Mouse (Mus musculus): ENCODE measurements at regions not wholly inside any gene's neighbourhood (a gene's known extent, or its start where the extent isn't known, plus 50 kb on each side); places are given as distances from the start of the nearest gene placed in this dataset.

GRCm38 (mm10) chr9:115384345-115384744 is 74.1 kb upstream of the Stt3b start:
- Histone ChIP-seq H3K9ac (ENCODE audit: low read depth, low read length) (no peak overlapping the region), H3K27me3 (ENCODE audit: control insufficient read depth, insufficient read depth, low read length) (no peaks in the 10 kb centered on the region), H3K36me3 (ENCODE audit: control insufficient read depth, insufficient read depth, low read length) (no peaks in the 10 kb centered on the region), H3K4me3 (ENCODE audit: low read depth, low read length) (no peak overlapping the region), H3K4me2 (no peak overlapping the region), H3K9me3 (replicated peaks; ENCODE audit: control insufficient read depth, low read length) (no peaks in the 10 kb centered on the region), H3K4me1 (ENCODE audit: control insufficient read depth, insufficient read depth, low read length) (0 out of 2 replicates have a peak, but pooled peaks cover 5% of the 10 kb centered on the region), H3K27ac (ENCODE audit: low read depth, low read length) (no peak overlapping the region)
- 84% methylated on average over 1 of the region's 1 CpGs for WGBS (ENCODE audit: insufficient replicate concordance)
- no peak for ATAC-seq (replicated peaks; ENCODE audit: insufficient number of reproducible peaks, low FRiP score, low TSS enrichment)

- Histone ChIP-seq H3K9me3 (replicated peaks; ENCODE audit: control insufficient read depth, low read length) (no peaks in the 10 kb centered on the region), H3K27ac (ENCODE audit: low read depth, low read length) (no peak overlapping the region), H3K36me3 (ENCODE audit: control insufficient read depth, insufficient read depth, low read length) (no peaks in the 10 kb centered on the region), H3K4me2 (no peak overlapping the region), H3K4me1 (ENCODE audit: control insufficient read depth, insufficient read depth, low read length) (peaks cover 22% of the 10 kb centered on the region), H3K4me3 (ENCODE audit: low read depth, low read length) (no peak overlapping the region), H3K27me3 (ENCODE audit: control insufficient read depth, insufficient read depth, low read length) (no peaks in the 10 kb centered on the region), H3K9ac (ENCODE audit: low read depth, low read length) (no peak overlapping the region)
- no peak for ATAC-seq (replicated peaks; ENCODE audit: insufficient number of reproducible peaks, low FRiP score, low TSS enrichment)
- 76% methylated on average over 26 of the region's 26 CpGs for WGBS (ENCODE audit: insufficient replicate concordance)
Observed at GRCm38 (mm10) chr9:115387471-115388360, 77.5 kb upstream of the Stt3b start.

DNA sequence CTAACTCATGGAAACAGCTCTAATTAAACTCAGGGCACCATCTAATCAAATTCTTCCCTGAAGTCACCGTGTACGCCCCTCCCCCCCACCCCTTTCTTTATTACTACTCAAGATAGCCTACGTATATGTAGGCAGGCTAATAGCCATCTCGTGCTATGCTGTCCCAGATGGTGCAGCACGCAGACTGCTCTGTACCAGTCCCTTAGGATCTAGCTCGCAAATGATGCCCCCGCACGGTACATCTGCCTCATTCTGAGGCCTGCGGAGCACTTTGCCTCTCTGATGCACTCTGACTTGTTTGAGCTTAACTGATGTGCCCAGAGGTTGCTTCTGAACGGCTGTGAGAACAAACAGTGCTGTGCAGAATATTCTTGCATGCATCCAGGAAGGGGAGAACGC is 78.1 kb upstream of the Stt3b start:
- Histone ChIP-seq H3K4me2 (no peak overlapping the region), H3K4me1 (ENCODE audit: control insufficient read depth, insufficient read depth, low read length) (peaks cover 22% of the 10 kb centered on the region), H3K4me3 (ENCODE audit: low read depth, low read length) (no peak overlapping the region), H3K27me3 (ENCODE audit: control insufficient read depth, insufficient read depth, low read length) (no peaks in the 10 kb centered on the region), H3K9me3 (replicated peaks; ENCODE audit: control insufficient read depth, low read length) (no peaks in the 10 kb centered on the region), H3K36me3 (ENCODE audit: control insufficient read depth, insufficient read depth, low read length) (no peaks in the 10 kb centered on the region), H3K9ac (ENCODE audit: low read depth, low read length) (no peak overlapping the region), H3K27ac (ENCODE audit: low read depth, low read length) (no peak overlapping the region)
- ATAC-seq (replicated peaks; ENCODE audit: insufficient number of reproducible peaks, low FRiP score, low TSS enrichment): no peak
- WGBS (ENCODE audit: insufficient replicate concordance): 88% methylated on average over 11 of the region's 11 CpGs

GRCm38 (mm10) chr9:115389082-115389481 is 78.9 kb upstream of the Stt3b start:
- H3K9me3 ChIP-seq (replicated peaks; ENCODE audit: control insufficient read depth, low read length): no peaks in the 10 kb centered on the region
- no peak overlapping the region for H3K4me2 ChIP-seq
- H3K36me3 ChIP-seq (ENCODE audit: control insufficient read depth, insufficient read depth, low read length): no peaks in the 10 kb centered on the region
- H3K27me3 ChIP-seq (ENCODE audit: control insufficient read depth, insufficient read depth, low read length): no peaks in the 10 kb centered on the region
- H3K4me3 ChIP-seq (ENCODE audit: low read depth, low read length): no peak overlapping the region
- no peak for ATAC-seq (replicated peaks; ENCODE audit: insufficient number of reproducible peaks, low FRiP score, low TSS enrichment)
- H3K27ac ChIP-seq (ENCODE audit: low read depth, low read length): no peak overlapping the region
- peaks cover 21% of the 10 kb centered on the region for H3K4me1 ChIP-seq (ENCODE audit: control insufficient read depth, insufficient read depth, low read length)
- 80% methylated on average over 2 of the region's 2 CpGs for WGBS (ENCODE audit: insufficient replicate concordance)
- H3K9ac ChIP-seq (ENCODE audit: low read depth, low read length): no peak overlapping the region

DNA sequence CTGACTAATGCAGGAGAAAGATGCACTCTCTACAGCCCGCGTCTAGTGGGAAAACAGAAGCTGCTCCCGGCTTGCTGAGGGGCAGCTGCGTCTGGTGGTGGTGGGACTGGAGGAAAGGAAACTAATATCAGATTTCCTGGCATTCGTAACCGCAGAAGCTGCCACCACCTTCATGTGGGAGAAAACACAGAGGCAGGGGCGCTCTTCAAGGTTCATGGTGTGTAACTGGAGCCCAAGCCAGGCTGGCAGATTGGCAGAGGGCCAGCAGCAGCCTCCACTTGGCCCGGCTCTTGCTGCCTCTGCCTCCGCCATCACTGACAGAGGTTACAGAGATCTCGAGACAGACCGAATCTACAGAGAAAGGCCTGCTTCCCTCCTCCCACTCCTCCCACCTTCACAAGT is 80.7 kb upstream of the Stt3b start:
- Histone ChIP-seq H3K4me2 (peak overlapping the region; percentile 50), H3K4me3 (ENCODE audit: low read depth, low read length) (no peak overlapping the region), H3K9ac (ENCODE audit: low read depth, low read length) (peak overlapping the region; percentile 56), H3K27me3 (ENCODE audit: control insufficient read depth, insufficient read depth, low read length) (no peaks in the 10 kb centered on the region), H3K36me3 (ENCODE audit: control insufficient read depth, insufficient read depth, low read length) (no peaks in the 10 kb centered on the region), H3K27ac (ENCODE audit: low read depth, low read length) (peak overlapping the region; percentile 85), H3K4me1 (ENCODE audit: control insufficient read depth, insufficient read depth, low read length) (peaks cover 18% of the 10 kb centered on the region), H3K9me3 (replicated peaks; ENCODE audit: control insufficient read depth, low read length) (no peaks in the 10 kb centered on the region)
- peak; percentile 70; the same call in 1 of the 2 replicates for ATAC-seq (replicated peaks; ENCODE audit: insufficient number of reproducible peaks, low FRiP score, low TSS enrichment)
- 3% methylated on average over 11 of the region's 11 CpGs for WGBS (ENCODE audit: insufficient replicate concordance)

DNA sequence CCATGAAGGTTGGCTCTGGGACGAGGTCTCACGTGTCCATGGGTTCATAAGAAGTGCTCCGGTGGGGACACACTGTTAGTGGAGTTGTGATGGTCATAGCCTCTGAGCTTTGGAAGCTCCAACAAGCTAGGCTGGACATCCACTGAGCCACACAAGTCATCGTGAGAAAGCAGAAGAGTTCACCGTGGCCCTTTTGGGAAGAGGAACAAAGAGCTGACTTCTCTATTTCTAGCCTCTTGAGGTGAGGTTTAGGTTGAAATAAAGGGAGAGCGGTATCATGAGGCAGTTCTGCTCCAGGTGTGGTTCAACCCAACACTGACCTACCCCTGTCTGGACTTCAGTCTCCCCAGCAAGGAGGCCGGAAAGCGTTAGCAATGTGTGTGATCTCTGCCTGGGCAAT is 85.3 kb upstream of the Stt3b start:
- 91% methylated on average over 8 of the region's 8 CpGs for WGBS (ENCODE audit: insufficient replicate concordance)
- ATAC-seq (replicated peaks; ENCODE audit: insufficient number of reproducible peaks, low FRiP score, low TSS enrichment): no peak
- Histone ChIP-seq H3K4me3 (ENCODE audit: low read depth, low read length) (no peak overlapping the region), H3K9me3 (replicated peaks; ENCODE audit: control insufficient read depth, low read length) (no peaks in the 10 kb centered on the region; the same call in 1 of the 2 replicates), H3K9ac (ENCODE audit: low read depth, low read length) (no peak overlapping the region), H3K27ac (ENCODE audit: low read depth, low read length) (no peak overlapping the region), H3K27me3 (ENCODE audit: control insufficient read depth, insufficient read depth, low read length) (no peaks in the 10 kb centered on the region), H3K4me1 (ENCODE audit: control insufficient read depth, insufficient read depth, low read length) (peaks cover 15% of the 10 kb centered on the region), H3K36me3 (ENCODE audit: control insufficient read depth, insufficient read depth, low read length) (no peaks in the 10 kb centered on the region), H3K4me2 (no peak overlapping the region)

DNA sequence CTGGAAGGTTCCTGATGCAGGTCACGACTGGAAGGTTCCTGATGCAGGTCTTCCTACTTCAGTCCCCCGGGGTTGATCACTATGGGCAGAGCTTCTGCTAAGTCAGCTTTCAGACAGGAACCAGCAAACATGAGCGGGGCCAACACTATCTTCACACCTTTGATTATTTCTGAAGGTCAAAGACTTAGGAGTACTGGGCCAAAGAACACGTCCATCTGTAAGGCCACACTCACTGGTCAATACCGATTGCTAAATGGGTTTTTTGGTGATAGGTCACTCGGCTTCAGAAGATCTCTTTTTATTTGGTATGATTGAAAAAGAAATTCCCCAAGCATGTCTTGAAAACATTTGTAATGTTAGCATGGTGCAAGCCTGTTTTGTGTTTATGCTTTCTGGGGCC is 90.2 kb upstream of the Stt3b start:
- ATAC-seq (replicated peaks; ENCODE audit: insufficient number of reproducible peaks, low FRiP score, low TSS enrichment): no peak
- H3K4me3 ChIP-seq (ENCODE audit: low read depth, low read length): no peak overlapping the region
- 85% methylated on average over 6 of the region's 6 CpGs for WGBS (ENCODE audit: insufficient replicate concordance)

GRCm38 (mm10) chr9:115401405-115402151 is 91.4 kb upstream of the Stt3b start:
- Histone ChIP-seq H3K36me3 (ENCODE audit: control insufficient read depth, insufficient read depth, low read length) (no peaks in the 10 kb centered on the region), H3K27ac (ENCODE audit: low read depth, low read length) (no peak overlapping the region), H3K4me2 (no peak overlapping the region), H3K4me1 (ENCODE audit: control insufficient read depth, insufficient read depth, low read length) (peaks cover 4% of the 10 kb centered on the region; the same call in 1 of the 2 replicates), H3K9me3 (replicated peaks; ENCODE audit: control insufficient read depth, low read length) (no peaks in the 10 kb centered on the region; the same call in 1 of the 2 replicates), H3K4me3 (ENCODE audit: low read depth, low read length) (no peak overlapping the region), H3K27me3 (ENCODE audit: control insufficient read depth, insufficient read depth, low read length) (no peaks in the 10 kb centered on the region), H3K9ac (ENCODE audit: low read depth, low read length) (no peak overlapping the region)
- WGBS (ENCODE audit: insufficient replicate concordance): 66% methylated on average over 13 of the region's 13 CpGs
- ATAC-seq (replicated peaks; ENCODE audit: insufficient number of reproducible peaks, low FRiP score, low TSS enrichment): no peak

More for the DNA sequence above, 90.2 kb upstream of the Stt3b start:
- Histone ChIP-seq H3K9me3 (replicated peaks; ENCODE audit: control insufficient read depth, low read length) (no peaks in the 10 kb centered on the region; the same call in 1 of the 2 replicates), H3K4me1 (ENCODE audit: control insufficient read depth, insufficient read depth, low read length) (peaks cover 4% of the 10 kb centered on the region; the same call in 1 of the 2 replicates), H3K27ac (ENCODE audit: low read depth, low read length) (no peak overlapping the region), H3K9ac (ENCODE audit: low read depth, low read length) (no peak overlapping the region), H3K4me2 (no peak overlapping the region), H3K27me3 (ENCODE audit: control insufficient read depth, insufficient read depth, low read length) (no peaks in the 10 kb centered on the region), H3K36me3 (ENCODE audit: control insufficient read depth, insufficient read depth, low read length) (no peaks in the 10 kb centered on the region)

All from heart, embryonic 11.5 days (tissue).